Mouse (Mus musculus) kidney, postnatal 4 days (tissue): ENCODE measurements at regions not wholly inside any gene's neighbourhood (a gene's known extent, or its start where the extent isn't known, plus 50 kb on each side); places are given as distances from the start of the nearest gene placed in this dataset.

ENCODE experiments used
- DNase-seq, 2 experiments: peaks; one replicate each; pipeline ENCODE4 v3.0.0; 2021; ENCODE audit warnings: mixed read lengths in 2 of 2

DNA sequence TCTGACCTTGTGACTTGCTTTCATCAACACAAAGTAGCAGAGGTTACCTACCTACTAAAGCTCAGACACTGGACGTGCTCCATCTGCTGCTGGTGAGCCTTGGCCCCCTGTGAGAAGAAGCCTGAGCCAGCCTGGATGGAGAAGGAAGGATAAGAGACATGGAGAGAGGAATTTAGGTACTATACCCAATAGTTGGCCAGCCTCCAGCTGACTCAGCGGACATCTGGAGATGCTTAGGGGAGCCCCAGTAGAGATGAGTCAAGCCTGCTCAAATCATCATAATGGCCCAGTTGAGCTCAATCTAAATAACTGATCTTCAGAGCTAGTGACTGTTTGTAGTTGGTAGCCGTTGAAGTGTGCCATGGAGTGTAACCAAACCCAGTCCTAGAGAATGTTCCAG is 53.7 kb upstream of the Ripply2 start:
- no peak for DNase-seq

DNA sequence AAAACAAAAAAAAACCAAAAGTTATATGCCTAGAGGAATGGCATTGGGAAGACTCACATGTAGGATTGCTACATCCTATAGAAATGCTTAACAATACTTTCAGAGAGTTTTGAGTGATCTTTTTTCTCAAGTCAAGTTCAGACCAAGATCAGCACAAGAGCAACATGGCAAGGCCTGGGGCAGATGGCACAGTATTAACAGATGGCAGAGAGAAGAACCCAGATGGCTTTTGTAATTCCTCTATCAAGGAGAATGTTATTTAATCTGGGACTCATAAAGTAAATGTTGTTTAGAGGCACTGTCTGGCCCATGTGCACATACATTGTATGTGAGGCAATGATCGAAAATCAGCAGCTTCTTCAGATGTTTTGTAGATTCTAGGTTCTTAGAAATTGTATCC is 58.3 kb upstream of the Ripply2 start:
- no peak for DNase-seq

DNA sequence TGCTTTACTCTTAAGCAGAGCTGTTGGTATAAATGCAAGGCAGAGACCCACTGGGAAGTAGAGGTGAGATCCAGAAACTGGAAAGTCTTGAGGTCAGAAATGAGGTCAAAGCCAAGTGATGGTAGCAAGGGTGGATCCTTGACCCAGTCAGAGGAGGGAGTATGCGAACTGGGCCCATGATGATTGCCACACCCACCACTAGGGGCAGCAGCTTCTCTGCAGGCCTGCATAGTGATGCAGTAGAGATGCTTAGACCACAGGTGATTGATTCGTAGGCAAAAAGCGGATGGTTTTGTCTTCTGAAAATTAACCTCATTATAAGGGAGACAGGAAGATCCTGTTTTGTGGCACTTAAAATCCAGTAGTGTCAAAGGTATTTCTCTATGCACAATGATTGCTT is 59.6 kb upstream of the Ripply2 start:
- DNase-seq = peak; percentile 13 to 26

DNA sequence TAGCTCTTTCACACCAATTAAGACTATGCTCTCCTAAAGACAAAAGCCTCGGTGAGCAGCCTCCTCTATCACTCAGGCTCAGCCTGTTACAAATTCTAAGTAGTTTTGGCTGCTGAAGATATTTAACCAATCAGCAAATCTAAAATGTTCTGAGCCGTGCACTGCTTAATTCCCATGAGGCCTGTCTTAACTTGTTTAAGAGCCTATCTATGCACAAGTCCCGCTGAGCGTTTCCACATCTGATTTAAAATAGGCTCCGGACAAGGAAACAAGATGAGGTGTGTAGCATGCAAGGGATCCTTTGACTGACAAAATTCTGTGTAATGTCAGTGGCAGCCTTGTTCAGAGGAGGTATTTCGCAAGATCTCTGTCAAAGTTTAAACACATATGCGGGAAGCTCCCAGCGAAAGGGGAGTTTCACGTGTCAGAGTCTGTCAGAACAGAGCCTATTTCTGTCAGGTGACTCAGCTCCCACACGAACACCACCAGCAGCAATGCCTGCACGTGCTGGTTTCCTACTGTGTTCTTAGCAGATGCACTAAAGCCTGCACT is 63.3 kb upstream of the Ripply2 start:
- peak in 1 of 2 experiments; percentile 10 for DNase-seq

DNA sequence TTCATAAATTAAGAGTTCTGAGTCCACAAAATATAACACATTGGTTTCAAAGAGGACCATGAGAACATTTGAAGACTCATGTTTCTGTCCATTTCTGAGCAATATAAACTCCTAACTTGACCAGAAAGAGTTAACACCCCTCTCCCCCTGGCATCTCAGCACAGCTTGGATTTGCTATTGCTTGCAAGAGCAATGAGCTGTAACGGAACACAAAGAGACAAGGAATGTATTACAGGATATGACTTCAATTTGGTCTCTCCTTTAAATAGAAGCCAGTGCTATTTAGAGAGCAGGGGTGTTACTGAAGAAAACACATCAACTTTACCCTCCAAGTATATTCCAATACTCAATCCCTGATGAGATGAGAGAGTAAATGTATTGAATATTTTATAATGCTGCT is 65.5 kb upstream of the Ripply2 start:
- no peak for DNase-seq

DNA sequence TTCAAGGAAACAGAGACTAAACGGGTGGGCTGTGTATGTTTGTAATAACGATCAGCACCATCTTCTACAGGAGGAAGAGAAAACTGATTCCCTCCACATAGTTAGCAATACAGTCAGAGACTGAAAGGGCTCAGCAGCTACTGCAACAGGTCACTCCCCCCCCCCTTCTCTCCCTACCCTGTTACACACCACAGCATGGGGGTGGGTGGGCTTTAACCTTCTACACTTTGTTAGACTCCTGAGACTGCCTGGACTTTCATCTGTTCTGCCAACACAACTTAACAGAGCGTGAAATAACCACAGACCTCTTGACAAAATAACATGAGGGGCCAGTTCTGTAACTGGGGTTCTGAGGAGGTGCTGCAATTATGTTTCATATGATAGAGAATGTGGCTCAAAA is 50.7 kb upstream of the Snap91 start:
- peak; percentile 35 to 52 for DNase-seq
